Mouse (Mus musculus) gastrocnemius, adult 18-20 months (tissue): ENCODE data around the gene Spata1. TPM values are rescaled to one million over a fixed set of nuclear protein-coding genes. Genes with fewer than 3 reads are reported as not detected.

Experiments
- DNase-seq: peaks from one replicate; pipeline ENCODE4 v3.0.0; 2021; ENCODE audit warnings: low spot score
- total RNA-seq, 2 experiments: library from RNA; stranded (reverse); gene quantifications; 2 replicates each; pipeline ENCODE4 v1.2.3; 2021

Gene Spata1
- total RNA-seq, 2 experiments from 2014 or later = 7.0 to 8.5 TPM

- DNase-seq = no peak
These were observed 77.8 kb downstream of the Spata1 start for GRCm38 (mm10) chr3:146421787-146422186.

- no peak for DNase-seq
These were observed 79.5 kb downstream of the Spata1 start for GRCm38 (mm10) chr3:146419992-146420537.

GRCm38 (mm10) chr3:146419534-146419933, 80.0 kb downstream of the Spata1 start:
- DNase-seq = no peak

- DNase-seq = no peak
These were observed 80.7 kb downstream of the Spata1 start for GRCm38 (mm10) chr3:146418901-146419300.

- no peak for DNase-seq
These were observed 81.7 kb downstream of the Spata1 start for GRCm38 (mm10) chr3:146417873-146418272.

GRCm38 (mm10) chr3:146414555-146414954, 85.0 kb downstream of the Spata1 start:
- no peak for DNase-seq

GRCm38 (mm10) chr3:146413992-146414391, 85.6 kb downstream of the Spata1 start:
- no peak for DNase-seq

- DNase-seq = no peak
These were observed 86.5 kb downstream of the Spata1 start for GRCm38 (mm10) chr3:146413016-146413415.

- DNase-seq = no peak
These were observed 87.1 kb downstream of the Spata1 start for GRCm38 (mm10) chr3:146412480-146412879.

GRCm38 (mm10) chr3:146412008-146412407, 87.5 kb downstream of the Spata1 start:
- no peak for DNase-seq

GRCm38 (mm10) chr3:146410114-146410513, 89.4 kb downstream of the Spata1 start:
- no peak for DNase-seq

Other genes with a start within 250 kb of the Spata1 start
- gene Ssx2ip, start 95.1 kb downstream of the Spata1 start, total RNA-seq = 10 to 100 TPM; 26.8 to 30.2 TPM
- gene Ctbs, start 50.0 kb downstream of the Spata1 start, total RNA-seq = 1 to 10 TPM; 3.6 to 4.9 TPM
- 100 to 1,000 TPM; 468 to 538 TPM for gene Gng5, start 54 bp upstream of the Spata1 start, total RNA-seq
- gene Rpf1, start 21.7 kb upstream of the Spata1 start, total RNA-seq = 10 to 100 TPM; 13.3 to 13.4 TPM
- under 1 TPM in 1 of 2 experiments, not detected in 1; 0.45 TPM for gene Uox, start 70.7 kb upstream of the Spata1 start, total RNA-seq
- not detected for gene Dnase2b, start 115.8 kb upstream of the Spata1 start, total RNA-seq
- gene 4930503B20Rik, start 151.6 kb upstream of the Spata1 start, total RNA-seq = not detected
- under 1 TPM; 0.64 to 0.95 TPM for gene Samd13, start 185.8 kb upstream of the Spata1 start, total RNA-seq